Mouse (Mus musculus) heart, adult 2 months (tissue): ENCODE results near the gene Elk4. TPM values are rescaled to one million over a fixed set of nuclear protein-coding genes. Genes with fewer than 3 reads are reported as not detected.

Source experiments
- DNase-seq, 2 experiments: peaks; one replicate each; pipeline ENCODE4 v3.0.0; 2021
- H3K27ac ChIP-seq: fragments of 200-600 bp; 2 replicates; pipeline ENCODE4 v1.8.1; 2022
- H3K27me3 ChIP-seq: fragments of 200-500 bp; 2 replicates; pipeline ENCODE4 v1.6.1; 2012; ENCODE audit warnings: mild to moderate bottlenecking, low read length, inconsistent platforms, mixed read lengths; ENCODE audit not compliant: control insufficient read depth, insufficient read depth
- H3K36me3 ChIP-seq: fragments of 200-500 bp; 2 replicates; pipeline ENCODE4 v1.6.1; 2012; ENCODE audit warnings: low read length, inconsistent platforms; ENCODE audit not compliant: control insufficient read depth, insufficient read depth
- H3K4me1 ChIP-seq: fragments of 200-500 bp; 2 replicates; pipeline ENCODE4 v1.6.1; 2011; ENCODE audit warnings: low read length; ENCODE audit not compliant: control insufficient read depth, insufficient read depth
- H3K4me3 ChIP-seq: fragments of 200-600 bp; 2 replicates; pipeline ENCODE4 v1.8.1; 2022
- H3K79me2 ChIP-seq: fragments of 200-500 bp; replicated peaks from 2 replicates; pipeline ENCODE4 v1.6.1; 2012; ENCODE audit warnings: mild to moderate bottlenecking, inconsistent platforms, low read length, moderate library complexity, mixed read lengths; ENCODE audit not compliant: control insufficient read depth, insufficient read depth
- H3K9ac ChIP-seq: fragments of 200-500 bp; 2 replicates; pipeline ENCODE4 v1.6.1; 2012; ENCODE audit warnings: low read depth, mild to moderate bottlenecking, control low read depth, inconsistent platforms, low read length, mixed read lengths
- CTCF ChIP-seq: fragments of 200-600 bp; IDR thresholded peaks from 2 replicates; pipeline ENCODE4 v1.8.1; 2022; ENCODE audit warnings: antibody characterized with exemption, mild to moderate bottlenecking, moderate library complexity
- EP300 ChIP-seq: fragments of 200-500 bp; IDR thresholded peaks from 2 replicates; pipeline ENCODE4 v1.6.1; 2011; ENCODE audit warnings: low read depth, low read length, control low read depth; ENCODE audit not compliant: insufficient read depth
- POLR2A ChIP-seq: fragments of 200-500 bp; IDR thresholded peaks from 2 replicates; pipeline ENCODE4 v1.6.1; 2011; ENCODE audit warnings: mild to moderate bottlenecking, low read depth, low read length, control low read depth; ENCODE audit not compliant: insufficient read depth
- WGBS: fragments of 180-500 bp; shearing (Covaris S2); methylation state at CpG from one replicate; pipeline ENCODE4 v1.1.7; 2018; 5-methylcytosine and 5-hydroxymethylcytosine counted together
- intact Hi-C: fragments of 180-260 bp; cut with DNase I; formaldehyde crosslinking; loops from one replicate; pipeline ENCODE4 v1.15.1; 2025
- polyA plus RNA-seq: library from polyadenylated mRNA; depleted of rRNA; stranded (reverse); fragments of >200 nt; gene quantifications from 2 replicates; pipeline ENCODE4 v1.2.3, GENCODE M21; 2012; rRNA removed
- total RNA-seq, 2 experiments: library from RNA; stranded (reverse); gene quantifications; 2 replicates each; pipeline ENCODE4 v1.2.3; 2021

Gene Elk4
- total and polyA plus RNA-seq, 3 experiments = 20.8 to 77.4 (median 76.5) TPM

DNA sequence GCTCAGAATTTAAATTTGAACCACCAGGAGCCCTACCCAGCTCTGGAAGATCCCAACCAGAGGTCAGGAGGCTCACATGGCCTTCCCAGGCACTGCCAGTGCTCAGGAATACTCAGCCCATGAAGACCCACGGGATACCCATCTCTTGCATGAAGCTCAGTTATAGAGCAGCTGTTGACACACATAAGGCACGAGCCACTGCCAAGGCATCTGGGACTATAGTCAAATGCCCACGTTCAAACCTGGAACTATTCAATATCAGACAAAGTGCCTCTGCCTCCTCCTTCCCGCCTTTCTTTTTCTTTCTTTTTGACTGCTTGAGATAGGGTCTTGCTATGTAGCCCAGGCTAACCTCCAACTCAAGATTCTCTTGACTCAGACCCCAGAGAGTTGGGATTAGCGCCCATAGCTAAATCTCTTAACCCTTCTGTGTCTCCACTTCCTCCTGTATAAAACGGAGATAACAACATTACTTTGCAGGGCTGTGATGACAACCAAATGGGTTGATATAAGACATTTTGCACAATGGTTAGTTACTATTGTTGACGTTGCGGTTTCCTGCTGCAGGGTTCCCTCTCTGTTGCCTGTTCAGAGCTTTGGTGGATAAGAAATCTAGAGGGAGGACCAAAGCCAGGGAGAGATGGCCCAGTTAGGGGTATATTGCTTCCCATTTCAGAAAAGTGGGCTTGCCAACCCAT lies 58.2 kb downstream of the Elk4 start:
- H3K27ac ChIP-seq = no peak overlapping the region
- no peak for DNase-seq
- H3K4me1 ChIP-seq = no peaks in the 10 kb centered on the region
- H3K9ac ChIP-seq = no peak overlapping the region
- 75% methylated on average over 8 of the region's 8 CpGs for WGBS
- no peaks in the 10 kb centered on the region for H3K27me3 ChIP-seq
- no peak overlapping the region for H3K4me3 ChIP-seq
- intact Hi-C loops = no loop called here
- H3K79me2 ChIP-seq = no peaks in the 10 kb centered on the region
- TF ChIP-seq CTCF (no peak), POLR2A (no peak), EP300 (no peak)
- H3K36me3 ChIP-seq = no peaks in the 10 kb centered on the region

DNA sequence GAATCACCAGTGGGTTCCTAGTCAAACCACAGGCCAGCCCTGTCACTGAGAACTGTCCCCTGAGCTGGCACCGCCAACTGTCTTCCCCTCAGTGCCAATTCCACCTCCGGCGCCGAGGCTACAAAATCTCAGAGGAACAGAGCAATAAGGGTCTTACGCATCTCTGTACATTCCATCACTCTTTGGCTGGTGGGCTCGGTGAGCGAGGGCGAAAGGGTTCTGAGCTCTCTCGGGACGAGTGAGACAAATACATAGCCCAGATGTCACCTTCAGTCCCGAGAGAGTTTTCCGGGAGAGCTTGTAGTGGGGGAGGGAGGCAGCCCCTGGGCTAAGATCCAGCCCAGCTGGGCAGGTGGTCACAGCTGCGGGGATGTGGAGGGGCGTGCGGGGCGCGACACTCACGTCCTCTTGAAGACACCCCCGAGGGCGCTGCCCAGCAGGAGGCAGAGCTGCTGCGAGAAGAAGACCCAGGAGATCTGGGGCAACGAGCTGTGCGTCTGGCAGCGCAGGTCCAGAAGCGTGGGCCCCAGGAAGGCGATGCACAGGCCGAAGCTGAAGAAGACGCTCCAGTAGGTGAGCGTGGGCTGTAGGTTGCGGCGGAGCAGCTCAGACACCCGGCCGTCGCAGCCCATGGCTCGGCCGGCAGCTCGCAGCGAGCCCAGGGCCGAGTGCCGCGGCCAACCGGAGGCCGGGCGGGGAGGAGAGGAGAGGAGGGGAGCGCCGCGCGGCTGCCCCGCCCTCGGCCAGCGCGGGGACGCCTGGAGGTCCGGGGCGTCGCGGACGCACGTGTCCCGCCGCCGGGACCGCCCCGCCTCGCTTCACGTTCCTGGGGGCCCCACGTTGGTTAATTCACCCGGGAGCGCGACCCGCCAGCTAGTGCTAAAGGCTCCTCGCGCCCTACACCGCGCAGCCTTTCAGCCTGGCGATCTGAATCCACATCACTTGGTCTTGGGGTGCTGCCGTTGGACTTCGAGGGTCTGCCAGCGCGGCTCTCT lies 60.2 kb downstream of the Elk4 start, which contains the start of gene Mfsd4a:
Mfsd4a (minus strand) TSS at position 802 of the 995 bp plus-strand sequence.
- Histone ChIP-seq H3K4me1 (no peaks in the 10 kb centered on the region), H3K79me2 (no peaks in the 10 kb centered on the region), H3K36me3 (no peaks in the 10 kb centered on the region), H3K4me3 (peak within 1 kb of the TSS; percentile 50), H3K27ac (no peak within 1 kb of the TSS; the same call in 1 of the 2 replicates), H3K9ac (peak within 1 kb of the TSS; percentile 61), H3K27me3 (no peaks in the 10 kb centered on the region)
- TF ChIP-seq EP300 = no peak
- peak; percentile 52 for TF ChIP-seq CTCF
- TF ChIP-seq POLR2A = no peak
- 3% methylated on average over 61 of the region's 80 CpGs for WGBS
- peak; percentile 71 to 76 for DNase-seq
- intact Hi-C loops = no loop called here

DNA sequence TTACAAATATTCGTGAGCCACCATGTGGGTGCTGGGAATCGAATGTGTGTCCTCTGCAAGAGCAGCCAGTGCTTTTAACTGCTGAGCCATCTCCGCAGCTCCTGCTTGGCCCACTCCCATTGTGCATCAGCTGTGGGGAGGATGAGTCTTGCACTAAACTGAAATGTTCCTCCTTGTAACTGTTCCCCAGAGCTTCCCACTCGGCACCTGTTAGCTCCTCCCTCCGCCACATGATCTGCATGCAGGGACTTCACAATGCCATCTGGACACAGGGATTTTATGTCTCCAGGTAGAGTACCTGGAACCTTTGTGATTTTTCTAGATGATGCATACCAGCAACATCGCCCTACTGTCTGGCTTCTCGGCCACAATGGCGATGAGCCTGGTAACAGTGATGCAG lies 62.0 kb downstream of the Elk4 start:
- no peak overlapping the region for H3K4me3 ChIP-seq
- no peak for DNase-seq
- 93% methylated on average over 8 of the region's 8 CpGs for WGBS
- no peaks in the 10 kb centered on the region for H3K4me1 ChIP-seq
- no peak overlapping the region for H3K9ac ChIP-seq
- no peaks in the 10 kb centered on the region for H3K27me3 ChIP-seq
- TF ChIP-seq EP300 (no peak), CTCF (no peak)
- no peaks in the 10 kb centered on the region for H3K36me3 ChIP-seq
- no peak overlapping the region for H3K27ac ChIP-seq
- H3K79me2 ChIP-seq = no peaks in the 10 kb centered on the region
- intact Hi-C loops = no loop called here

DNA sequence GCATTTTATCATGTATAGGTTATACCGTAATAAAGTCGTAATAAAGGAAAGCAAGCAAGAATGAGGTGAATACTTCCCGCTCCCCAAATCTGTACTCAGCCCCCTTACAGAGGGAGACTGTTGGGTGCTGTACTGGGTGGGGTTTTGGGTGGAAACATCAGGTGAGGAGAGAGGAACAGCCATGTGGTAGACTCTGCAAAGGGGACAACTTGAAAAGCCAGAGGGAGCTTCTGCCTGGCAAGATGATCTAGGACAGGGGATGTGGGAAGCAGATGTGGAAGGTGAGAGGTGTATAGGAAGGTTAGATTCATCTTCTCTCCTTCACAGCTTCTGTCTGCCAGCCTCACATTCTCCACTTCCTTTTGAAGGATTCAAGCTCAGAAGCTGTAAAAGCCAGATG lies 63.3 kb downstream of the Elk4 start:
- WGBS = 90% methylated on average over 3 of the region's 3 CpGs
- DNase-seq = no peak
- H3K36me3 ChIP-seq = no peaks in the 10 kb centered on the region
- H3K4me1 ChIP-seq = no peaks in the 10 kb centered on the region
- no peak overlapping the region for H3K27ac ChIP-seq
- H3K9ac ChIP-seq = no peak overlapping the region
- intact Hi-C loops = no loop called here
- no peaks in the 10 kb centered on the region for H3K79me2 ChIP-seq
- no peak overlapping the region for H3K4me3 ChIP-seq
- TF ChIP-seq POLR2A (no peak), EP300 (no peak), CTCF (no peak)
- H3K27me3 ChIP-seq = no peaks in the 10 kb centered on the region

DNA sequence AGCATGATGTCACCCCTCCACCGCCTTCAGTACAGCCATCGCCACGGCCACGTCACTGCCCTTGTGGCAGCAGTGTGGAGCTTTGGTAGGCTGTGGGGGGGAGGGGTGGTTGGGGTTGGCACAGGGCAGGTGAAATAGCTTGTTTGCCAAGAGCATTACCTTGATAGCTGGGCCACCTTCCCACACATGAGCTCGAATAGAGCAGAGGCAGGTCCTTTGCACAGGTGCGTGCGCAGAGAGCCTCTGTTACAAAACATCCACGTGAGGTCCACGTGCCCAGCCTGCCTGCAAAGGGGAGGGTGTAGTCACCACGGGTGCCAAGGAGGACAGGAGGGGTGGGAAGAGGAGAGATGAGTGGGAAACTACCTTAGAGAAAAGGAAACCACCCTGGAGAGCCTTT lies 68.2 kb downstream of the Elk4 start:
- Histone ChIP-seq H3K79me2 (no peaks in the 10 kb centered on the region), H3K4me3 (no peak overlapping the region), H3K4me1 (no peaks in the 10 kb centered on the region), H3K9ac (no peak overlapping the region), H3K27ac (no peak overlapping the region), H3K36me3 (no peaks in the 10 kb centered on the region), H3K27me3 (no peaks in the 10 kb centered on the region)
- no peak for DNase-seq
- TF ChIP-seq EP300 = no peak
- TF ChIP-seq POLR2A = no peak
- no peak for TF ChIP-seq CTCF
- intact Hi-C loops = no loop called here
- 83% methylated on average over 10 of the region's 10 CpGs for WGBS

DNA sequence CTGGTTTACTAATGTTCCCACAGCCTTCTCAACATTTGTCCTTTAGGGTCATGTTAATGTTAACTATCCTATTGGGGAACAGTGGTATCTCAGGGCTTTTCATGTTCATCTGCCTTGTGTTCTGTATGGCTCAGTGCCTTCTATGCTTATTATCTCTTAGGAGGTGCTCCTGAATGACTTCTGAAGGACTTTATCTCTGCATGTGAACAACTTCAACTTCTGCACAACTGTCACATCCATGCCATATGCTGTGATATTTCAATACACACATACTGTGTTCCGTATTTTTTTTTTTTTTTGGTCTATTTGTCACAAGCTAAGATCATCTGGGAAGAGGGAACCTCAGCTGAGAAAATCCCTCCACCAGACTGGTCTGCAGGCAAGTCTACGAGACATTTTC lies 71.0 kb downstream of the Elk4 start:
- 92% methylated on average over 2 of the region's 2 CpGs for WGBS
- no peaks in the 10 kb centered on the region for H3K36me3 ChIP-seq
- intact Hi-C loops = no loop called here
- no peaks in the 10 kb centered on the region for H3K27me3 ChIP-seq
- no peak overlapping the region for H3K27ac ChIP-seq
- no peak for DNase-seq
- H3K79me2 ChIP-seq = no peaks in the 10 kb centered on the region
- H3K4me3 ChIP-seq = no peak overlapping the region
- H3K4me1 ChIP-seq = no peaks in the 10 kb centered on the region
- no peak overlapping the region for H3K9ac ChIP-seq
- no peak for TF ChIP-seq POLR2A
- TF ChIP-seq EP300 = no peak
- TF ChIP-seq CTCF = no peak

Other genes starting within 250 kb of the Elk4 start
- gene Pm20d1, start 210.2 kb upstream of the Elk4 start, total RNA-seq = 1 to 10 TPM; 5.8 to 7.5 TPM
- 5.9 and 8.3 TPM in 2 replicates for gene Pm20d1, start 210.2 kb upstream of the Elk4 start, polyA plus RNA-seq
- 10 to 100 TPM; 43.4 to 65.9 TPM for gene Slc41a1, start 180.1 kb upstream of the Elk4 start, total RNA-seq
- 69.5 and 84.1 TPM in 2 replicates for gene Slc41a1, start 180.1 kb upstream of the Elk4 start, polyA plus RNA-seq
- 10 to 100 TPM; 11.2 to 11.8 TPM for gene Rab29, start 140.4 kb upstream of the Elk4 start, total RNA-seq
- 17.4 and 28.6 TPM in 2 replicates for gene Rab29, start 140.4 kb upstream of the Elk4 start, polyA plus RNA-seq
- 10 to 100 TPM; 59.5 to 64.3 TPM for gene Nucks1, start 97.1 kb upstream of the Elk4 start, total RNA-seq
- 9.9 and 18.9 TPM in 2 replicates for gene Nucks1, start 97.1 kb upstream of the Elk4 start, polyA plus RNA-seq
- 1 to 10 TPM; 3.8 to 7.0 TPM for gene Slc45a3, start 44.6 kb upstream of the Elk4 start, total RNA-seq
- 5.5 and 6.4 TPM in 2 replicates for gene Slc45a3, start 44.6 kb upstream of the Elk4 start, polyA plus RNA-seq
- 1 to 10 TPM; 1.4 to 1.6 TPM for gene Mfsd4a, start 60.5 kb downstream of the Elk4 start, total RNA-seq
- 3.0 and 3.6 TPM in 2 replicates for gene Mfsd4a, start 60.5 kb downstream of the Elk4 start, polyA plus RNA-seq
- gene Cdk18, start 132.1 kb downstream of the Elk4 start, total RNA-seq = 10 to 100 TPM; 14.0 to 15.8 TPM
- 20.9 and 25.1 TPM in 2 replicates for gene Cdk18, start 132.1 kb downstream of the Elk4 start, polyA plus RNA-seq
- not detected for gene Lemd1, start 183.8 kb downstream of the Elk4 start, total RNA-seq
- gene Lemd1, start 183.8 kb downstream of the Elk4 start, polyA plus RNA-seq = 0.20 TPM in 1 of 2 replicates, not detected in the other
- gene AC124108.1, start 183.8 kb downstream of the Elk4 start, total RNA-seq = under 1 TPM in 1 of 2 experiments, not detected in 1; 0.05 TPM
- 0.06 TPM in 1 of 2 replicates, not detected in the other for gene AC124108.1, start 183.8 kb downstream of the Elk4 start, polyA plus RNA-seq
- not detected for gene Gm10188, start 222.2 kb downstream of the Elk4 start, total RNA-seq
- not detected in 2 replicates for gene Gm10188, start 222.2 kb downstream of the Elk4 start, polyA plus RNA-seq